Mouse (Mus musculus) layer of hippocampus, adult 8-10 months (tissue): ENCODE results near the gene Slc25a28. TPM values are rescaled to one million over a fixed set of nuclear protein-coding genes. Genes with fewer than 3 reads are reported as not detected.

ENCODE experiments used
- DNase-seq, 2 experiments: peaks; one replicate each; pipeline ENCODE4 v3.0.0; 2022; ENCODE audit warnings: low spot score in 2 of 2
- total RNA-seq, 4 experiments: library from RNA; stranded (reverse); gene quantifications; 2 replicates each; pipeline ENCODE4 v1.2.4; 2022

Slc25a28 gene
- total RNA-seq, 4 experiments from 2014 or later: 45.9 to 51.6 (median 48.9) TPM

DNA sequence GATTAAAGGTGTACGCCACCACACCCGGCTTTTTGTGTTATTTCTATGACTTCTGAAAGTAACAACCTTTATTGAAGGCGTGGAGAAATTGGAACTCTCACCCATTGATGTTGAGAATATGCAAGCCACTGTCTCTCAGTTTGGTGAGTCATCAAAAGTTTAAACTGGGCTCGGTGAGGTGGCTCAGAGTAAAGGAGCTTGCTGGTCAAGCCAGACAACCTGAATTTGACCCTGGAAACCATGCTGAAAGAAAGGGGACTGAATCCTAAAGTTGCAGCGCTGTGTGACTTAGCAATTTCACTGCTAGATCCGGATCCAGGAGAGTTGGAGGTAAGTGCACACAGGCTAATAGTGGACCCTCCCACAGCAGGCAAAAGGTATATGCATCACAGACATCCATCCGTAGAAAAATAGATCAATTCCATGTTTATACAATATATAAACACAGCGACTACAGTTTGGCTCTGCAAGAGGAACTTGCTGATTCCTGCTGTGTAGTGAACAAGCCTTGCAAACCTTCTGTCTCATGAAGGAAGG, 3.9 kb upstream of the Slc25a28 start:
- no peak for DNase-seq

DNA sequence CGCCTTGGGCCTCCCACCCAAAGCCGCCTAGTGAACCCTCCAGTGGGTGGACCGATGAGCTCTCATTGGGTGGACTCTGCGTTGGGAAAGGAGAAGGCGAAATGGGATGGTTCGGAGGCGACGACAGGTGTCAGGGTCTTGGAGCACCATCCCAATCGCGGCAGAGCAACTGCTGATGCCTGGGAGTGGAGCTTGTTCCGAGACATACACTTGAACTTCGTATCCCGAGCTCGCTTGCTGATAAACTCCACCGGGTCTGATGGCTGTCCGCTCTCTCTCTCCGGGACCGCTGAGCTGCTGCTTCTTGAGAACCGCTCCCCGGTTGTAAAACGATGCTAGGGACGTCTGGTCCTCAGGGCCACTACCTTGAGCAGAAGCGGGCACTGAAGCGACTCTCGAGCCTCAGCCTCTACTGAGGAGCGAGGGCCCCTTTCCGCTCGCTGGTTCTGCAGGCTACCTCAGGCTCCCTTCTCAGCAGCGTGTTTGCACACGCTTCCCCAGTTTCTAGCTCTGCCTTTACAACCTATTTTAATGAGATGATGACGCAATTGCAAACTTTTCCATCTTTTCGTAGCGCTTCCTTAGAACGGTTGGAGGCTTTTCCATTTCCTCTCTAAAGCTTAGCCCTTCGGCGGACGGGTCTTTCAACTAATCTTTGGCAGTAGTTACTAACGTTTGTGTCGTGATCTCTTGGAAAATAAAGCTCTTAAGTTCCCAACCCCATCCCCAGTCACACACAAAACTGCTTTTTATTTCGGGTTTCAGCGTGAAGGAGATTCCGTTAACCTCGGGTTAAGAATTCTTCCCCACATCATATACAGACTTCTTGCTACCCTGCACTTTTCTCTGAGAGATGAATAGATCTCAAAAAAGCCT, 1.1 kb upstream of the Slc25a28 start:
- peak in 1 of 2 experiments; percentile 28 for DNase-seq

GRCm38 (mm10) chr19:43674316-43674689, 378 bp downstream of the Slc25a28 start:
- peak; percentile 38 to 40 for DNase-seq

DNA sequence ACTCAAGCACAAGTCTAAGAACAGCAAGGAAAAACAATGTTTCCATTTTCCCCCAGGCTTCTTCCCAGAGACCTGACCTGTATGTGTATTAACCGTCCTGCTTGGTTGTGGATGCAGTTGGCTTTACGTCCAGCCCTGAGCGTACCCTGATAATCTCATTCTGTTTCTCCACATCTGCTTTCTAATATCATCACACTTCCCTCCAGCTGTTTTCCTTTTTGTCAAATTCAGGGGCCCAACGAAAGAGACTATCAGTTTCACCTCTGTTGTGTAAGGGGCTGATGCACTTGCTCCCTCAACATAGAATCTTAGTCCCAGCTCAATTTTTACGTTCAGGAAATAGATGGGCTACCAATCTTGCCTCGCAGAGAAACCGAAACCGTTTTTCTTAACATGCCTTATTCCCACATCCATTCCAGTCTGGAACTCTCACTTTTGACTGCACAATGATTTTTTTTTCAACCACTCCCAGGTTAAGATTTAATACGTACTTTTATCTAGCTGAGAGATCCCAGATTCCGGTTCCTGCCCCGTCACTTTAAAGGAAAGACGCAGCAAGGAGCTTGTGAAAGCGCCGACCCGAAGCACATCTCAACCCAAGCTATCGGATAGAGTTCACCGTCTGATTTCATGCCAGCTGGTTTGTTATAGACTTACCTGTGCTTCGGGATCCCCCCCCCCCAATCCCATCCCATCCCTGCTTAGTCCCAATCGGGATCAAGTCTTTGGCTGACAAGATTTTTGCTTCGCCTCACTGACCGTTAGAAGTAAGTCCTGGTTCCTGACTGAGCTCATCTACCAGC, 967 bp downstream of the Slc25a28 start:
- no peak for DNase-seq

GRCm38 (mm10) chr19:43671054-43671453, 3.6 kb downstream of the Slc25a28 start:
- DNase-seq: no peak

- DNase-seq: no peak
Measured at GRCm38 (mm10) chr19:43669136-43669759, 5.4 kb downstream of the Slc25a28 start.

DNA sequence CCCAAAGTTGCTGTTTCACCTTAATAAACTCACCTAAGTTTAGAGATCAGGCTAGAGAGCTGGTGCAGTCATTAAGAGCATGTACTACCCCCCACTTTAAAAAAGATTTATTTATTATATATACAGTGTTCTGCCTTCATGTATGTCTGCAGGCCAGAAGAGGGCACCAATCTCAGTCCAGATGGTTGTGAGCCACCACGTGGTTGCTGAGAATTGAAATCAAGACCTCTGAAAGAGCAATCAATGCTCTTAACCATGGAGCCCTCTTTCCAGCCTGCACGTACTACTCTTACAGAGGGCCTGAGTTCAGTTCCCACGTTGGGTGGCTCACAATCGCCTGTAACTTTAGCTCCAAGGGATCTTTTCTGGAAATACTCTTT, 7.3 kb downstream of the Slc25a28 start:
- DNase-seq: no peak

GRCm38 (mm10) chr19:43666661-43667429, 7.8 kb downstream of the Slc25a28 start:
- no peak for DNase-seq

DNA sequence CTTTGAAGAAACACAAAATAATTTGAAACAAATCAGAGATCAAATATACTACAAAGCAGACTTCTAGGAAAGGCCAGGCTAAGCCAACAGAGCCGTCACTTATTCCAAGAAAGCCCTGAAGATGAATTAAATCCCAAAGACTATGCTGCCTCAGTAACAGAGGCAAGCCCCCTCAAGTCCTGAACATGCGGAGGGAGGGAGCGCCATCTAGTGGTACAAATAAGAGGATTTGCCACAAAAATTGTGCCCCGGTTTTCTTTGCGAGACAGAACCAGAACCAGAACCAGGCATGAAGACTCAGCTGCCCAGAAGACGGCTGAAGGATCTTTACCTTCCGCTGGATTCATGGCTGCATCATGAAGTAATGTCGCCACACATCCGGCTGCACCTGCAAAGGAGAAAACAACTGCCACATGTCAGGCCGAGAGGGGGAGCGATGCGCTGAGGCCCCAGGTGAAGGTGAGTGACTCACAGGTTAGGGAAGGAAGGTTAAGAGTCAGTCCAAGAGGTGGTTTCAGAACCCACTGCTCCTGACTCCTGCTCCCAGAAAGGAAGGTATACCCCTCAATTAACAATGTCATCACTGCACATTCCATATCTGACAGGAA, 9.1 kb downstream of the Slc25a28 start:
- DNase-seq: peak in 1 of 2 experiments; percentile 46

DNA sequence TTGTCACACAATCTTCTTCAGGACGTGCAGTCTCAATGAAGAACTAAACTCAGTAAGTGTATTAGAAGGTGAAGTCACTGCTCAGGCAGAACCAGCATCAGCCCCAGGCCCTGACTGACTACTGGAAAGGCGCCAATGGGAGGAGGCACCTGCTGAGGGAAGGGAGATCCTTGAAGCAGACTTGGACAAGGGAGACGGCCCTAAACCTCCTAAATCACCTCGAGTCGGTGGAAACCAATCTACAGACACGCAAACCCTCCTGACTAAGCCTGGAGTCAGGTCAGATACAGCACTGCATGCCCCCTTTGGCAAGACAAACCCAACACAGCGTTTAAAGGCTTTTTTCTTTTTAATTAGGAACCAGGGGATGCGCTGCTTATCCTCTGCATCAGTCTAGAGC, 11.2 kb downstream of the Slc25a28 start:
- no peak for DNase-seq

DNA sequence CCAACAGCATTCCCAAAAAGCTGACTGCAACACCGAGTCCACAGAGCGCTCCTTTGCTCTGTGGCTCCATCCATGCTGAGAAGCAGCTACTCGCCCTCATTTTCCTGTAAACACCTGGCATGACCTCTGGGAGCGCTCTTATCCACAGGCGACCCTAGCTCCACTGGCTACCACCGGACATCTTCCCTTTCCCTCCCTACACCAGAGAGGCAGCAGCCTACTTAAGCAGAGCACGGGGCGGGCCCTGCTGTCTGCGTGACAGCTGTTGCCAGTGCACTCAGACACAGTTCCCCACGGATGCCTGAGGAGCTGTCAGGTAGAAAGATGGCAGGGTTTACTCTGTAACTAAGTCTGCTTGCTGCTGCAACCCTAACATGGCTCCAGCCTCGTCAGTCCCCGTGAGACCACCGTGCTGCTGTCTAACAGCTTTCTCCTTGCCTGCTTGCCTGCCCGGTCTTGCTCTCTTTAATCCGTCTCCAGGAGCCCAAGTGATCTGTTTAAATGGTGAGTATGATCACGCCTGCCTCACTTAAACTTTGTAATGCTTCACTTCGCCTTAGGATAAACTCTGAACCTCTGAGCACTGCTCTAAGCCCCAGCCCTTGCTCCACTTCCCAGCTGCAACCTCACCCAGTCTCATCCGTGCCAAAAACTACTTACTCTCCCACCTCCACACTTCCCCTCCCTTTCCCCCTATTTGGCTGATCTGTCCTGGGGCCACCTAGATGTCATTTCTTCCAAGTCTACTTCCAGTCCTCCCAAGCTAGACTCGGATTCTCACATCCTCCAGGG, 12.3 kb downstream of the Slc25a28 start:
- no peak for DNase-seq

DNA sequence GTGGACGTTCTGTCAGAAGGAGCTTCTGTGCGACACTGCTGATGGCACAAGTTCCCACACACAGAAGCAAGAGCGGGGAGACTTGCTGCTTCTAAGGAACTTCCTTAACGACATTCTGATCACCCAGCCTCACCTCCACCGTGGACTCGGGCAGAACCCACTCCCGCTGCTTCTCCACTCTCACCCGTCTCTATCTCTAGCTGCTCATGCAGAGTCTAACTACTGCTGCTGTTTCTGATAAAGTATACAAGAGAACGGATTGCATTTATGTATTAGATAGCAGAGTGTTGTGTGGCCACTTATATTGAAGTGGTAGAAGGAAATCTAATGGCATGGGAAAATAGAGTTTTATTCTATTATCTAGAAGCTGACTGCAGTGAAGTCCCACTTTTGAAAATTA, 13.9 kb downstream of the Slc25a28 start:
- no peak for DNase-seq

DNA sequence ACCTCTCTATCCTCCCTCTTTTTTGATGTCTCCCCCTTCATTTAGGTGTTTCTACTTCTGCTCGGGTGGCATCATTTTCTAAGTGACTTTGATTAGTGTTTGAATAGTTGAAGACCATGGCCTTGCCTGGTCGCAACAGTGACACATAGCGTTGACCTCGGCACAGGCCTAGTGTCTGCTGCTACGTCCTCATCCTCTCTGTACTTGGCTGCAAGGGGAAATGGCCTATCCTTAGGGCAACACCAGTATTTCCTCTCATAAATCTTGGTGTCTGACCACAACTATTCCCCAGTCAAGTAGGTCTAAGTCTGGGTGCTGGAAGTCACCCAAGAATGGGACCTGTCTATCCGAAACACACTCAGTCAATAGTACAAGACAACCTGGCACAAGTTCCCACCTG, 15.0 kb downstream of the Slc25a28 start:
- DNase-seq: no peak

DNA sequence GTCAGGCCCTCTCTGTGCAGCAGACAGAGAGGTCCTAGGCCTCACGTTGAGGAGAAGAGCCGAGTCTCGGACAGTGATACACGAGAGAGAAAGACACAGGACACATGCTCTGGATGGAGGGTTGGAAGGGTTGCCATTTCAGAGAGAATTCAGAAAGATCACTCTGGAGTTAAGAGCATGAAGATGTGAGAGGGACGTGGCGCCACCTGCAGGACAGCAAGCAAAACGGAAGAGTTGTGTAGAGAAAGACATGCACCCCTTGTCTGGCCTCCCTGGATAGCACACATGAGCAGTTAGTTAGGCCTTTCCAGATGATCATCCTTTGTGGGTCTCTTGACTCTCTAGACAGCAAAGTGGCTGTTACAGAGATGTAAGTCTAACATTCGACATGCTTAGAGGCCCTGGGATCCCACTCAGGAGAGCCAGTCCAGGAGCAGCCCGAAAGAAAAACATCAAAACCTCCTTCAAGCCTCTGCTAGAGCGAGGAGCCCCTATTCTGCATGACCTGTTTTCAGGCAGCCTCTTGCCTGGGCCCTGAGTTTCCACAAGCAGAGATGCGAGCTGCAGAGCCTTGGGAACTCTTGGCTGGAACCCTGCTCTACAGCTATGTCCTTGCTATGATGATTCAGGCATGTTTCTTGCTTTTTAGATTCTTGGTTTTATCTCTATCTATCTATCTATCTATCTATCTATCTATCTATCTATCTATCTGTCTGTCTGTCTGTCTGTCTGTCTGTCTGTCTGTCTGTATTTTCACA, 18.8 kb downstream of the Slc25a28 start:
- DNase-seq: peak in 1 of 2 experiments; percentile 59

- no peak for DNase-seq
Measured at GRCm38 (mm10) chr19:43651241-43651785, 23.4 kb downstream of the Slc25a28 start.

DNA sequence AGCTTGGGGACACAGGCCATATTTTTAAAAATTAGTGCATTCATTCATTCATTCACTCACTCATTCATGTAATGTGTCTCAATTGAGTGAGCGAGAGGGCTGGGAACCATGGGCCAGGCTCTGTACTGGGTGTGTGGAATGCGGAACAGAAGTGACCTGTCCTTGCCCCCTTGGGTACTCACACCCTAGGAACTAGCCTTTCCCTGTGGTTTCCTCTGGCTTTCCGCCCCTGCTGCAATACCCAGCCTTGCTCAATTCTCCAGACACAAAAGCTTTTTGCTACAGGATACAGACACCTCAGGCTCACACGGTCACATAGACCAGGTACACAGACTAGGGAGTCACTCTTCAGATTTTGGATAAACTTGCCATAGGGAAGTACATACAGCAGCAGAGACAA, 26.3 kb downstream of the Slc25a28 start:
- no peak for DNase-seq

DNA sequence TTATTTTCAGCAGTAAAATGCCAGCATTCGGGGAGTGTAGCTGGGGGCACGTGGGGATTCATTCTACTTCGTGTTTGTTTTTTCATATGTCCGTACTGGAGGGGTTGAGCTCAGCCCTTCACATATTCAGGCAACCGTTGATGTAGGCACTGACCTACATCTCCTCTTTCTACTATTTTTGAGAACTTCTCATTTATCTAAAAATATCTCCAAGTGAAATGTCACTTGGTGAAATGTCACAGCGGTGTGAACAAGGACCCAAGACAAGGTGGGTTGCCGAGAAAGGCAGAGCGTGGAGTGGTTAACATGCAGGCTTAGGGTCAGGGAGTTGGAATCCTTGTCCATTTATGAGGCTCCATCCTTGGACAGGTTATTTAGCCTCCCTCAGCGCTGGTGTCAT, 27.4 kb downstream of the Slc25a28 start:
- DNase-seq: no peak

GRCm38 (mm10) chr19:43646852-43647251, 27.8 kb downstream of the Slc25a28 start:
- DNase-seq: no peak

- no peak for DNase-seq
Measured at GRCm38 (mm10) chr19:43645508-43645907, 29.2 kb downstream of the Slc25a28 start.
